8 mouse cellular contexts compared by ENCODE assay signal in genomic region chr19:58104544-58104943, GRCm38 (mm10).
DNase-seq lines count a peak whose midpoint lies in the region; ATAC-seq and TF ChIP-seq lines count a peak whose summit lies in the region.

No protein-coding gene starts in this region.

- no peak for TF ChIP-seq CTCF in heart, postnatal 0 days (IDR thresholded peaks at IDR 0.05; ENCODE audit: low read depth)
- TF ChIP-seq CTCF in intestine, postnatal 0 days (IDR thresholded peaks at IDR 0.05; ENCODE audit: low read depth): no peak
- TF ChIP-seq CTCF in cerebellum, adult 2 months (IDR thresholded peaks at IDR 0.05; ENCODE audit: borderline replicate concordance, insufficient read depth, low read depth, low read length): no peak

- H3K27me3 ChIP-seq in forebrain, embryonic 16.5 days (replicated peaks; ENCODE audit: control insufficient read depth, insufficient read depth, low read length): no peaks in the 10 kb centered on the region; the same call in 1 of the 2 replicates
- H3K27me3 ChIP-seq in forebrain, embryonic 11.5 days (ENCODE audit: control insufficient read depth, insufficient read depth, low read length): peaks cover 36% of the 10 kb centered on the region
- H3K27me3 ChIP-seq in lung, embryonic 16.5 days (ENCODE audit: control insufficient read depth, insufficient read depth, low read depth, low read length): no peaks in the 10 kb centered on the region
- no peaks in the 10 kb centered on the region for H3K27me3 ChIP-seq in heart, postnatal 0 days (ENCODE audit: control insufficient read depth, insufficient read depth, low read length)
- H3K27me3 ChIP-seq in intestine, postnatal 0 days (replicated peaks; ENCODE audit: control insufficient read depth, insufficient read depth, low read length): no peaks in the 10 kb centered on the region
- H3K27me3 ChIP-seq in cerebellum, adult 2 months (ENCODE audit: control insufficient read depth, insufficient read depth, low read length): no peaks in the 10 kb centered on the region

- TF ChIP-seq EP300 in heart, postnatal 0 days (IDR thresholded peaks at IDR 0.05; ENCODE audit: low read depth): no peak

- no peak overlapping the region for H3K4me3 ChIP-seq in forebrain, embryonic 16.5 days (replicated peaks; ENCODE audit: low read length)
- H3K4me3 ChIP-seq in forebrain, embryonic 11.5 days (ENCODE audit: low read depth, low read length): no peak overlapping the region
- H3K4me3 ChIP-seq in lung, embryonic 16.5 days (ENCODE audit: low read length): no peak overlapping the region
- no peak overlapping the region for H3K4me3 ChIP-seq in heart, postnatal 0 days (ENCODE audit: low read depth, low read length)
- no peak overlapping the region for H3K4me3 ChIP-seq in intestine, postnatal 0 days (ENCODE audit: low read depth, low read length)
- no peak overlapping the region for H3K4me3 ChIP-seq in cerebellum, adult 2 months (replicated peaks; ENCODE audit: insufficient read depth, low read depth, low read length)

- H3K4me2 ChIP-seq in forebrain, embryonic 16.5 days (ENCODE audit: low read length): no peak overlapping the region
- no peak overlapping the region for H3K4me2 ChIP-seq in forebrain, embryonic 11.5 days (ENCODE audit: low read depth, low read length, severe bottlenecking)
- no peak overlapping the region for H3K4me2 ChIP-seq in lung, embryonic 16.5 days (ENCODE audit: low read depth, low read length)
- H3K4me2 ChIP-seq in heart, postnatal 0 days (ENCODE audit: low read depth, low read length): no peak overlapping the region
- no peak overlapping the region for H3K4me2 ChIP-seq in intestine, postnatal 0 days (replicated peaks; ENCODE audit: low read depth)

- 68% methylated on average over 7 of the region's 7 CpGs for WGBS in forebrain, embryonic 16.5 days
- WGBS in forebrain, embryonic 11.5 days: 79% methylated on average over 7 of the region's 7 CpGs
- 58% methylated on average over 7 of the region's 7 CpGs for WGBS in lung, embryonic 16.5 days
- 60% methylated on average over 7 of the region's 7 CpGs for WGBS in heart, postnatal 0 days
- WGBS in intestine, postnatal 0 days: 76% methylated on average over 7 of the region's 7 CpGs
- WGBS in cerebellum, adult 2 months: 41% methylated on average over 7 of the region's 7 CpGs

- no peak overlapping the region for H3K9ac ChIP-seq in forebrain, embryonic 16.5 days (replicated peaks; ENCODE audit: low read depth, low read length)
- no peak overlapping the region for H3K9ac ChIP-seq in forebrain, embryonic 11.5 days (ENCODE audit: low read length)
- H3K9ac ChIP-seq in lung, embryonic 16.5 days (ENCODE audit: low read length): no peak overlapping the region
- H3K9ac ChIP-seq in heart, postnatal 0 days (replicated peaks; ENCODE audit: low read depth, low read length): no peak overlapping the region
- H3K9ac ChIP-seq in intestine, postnatal 0 days (ENCODE audit: low read depth, low read length): no peak overlapping the region

- H3K27ac ChIP-seq in forebrain, embryonic 16.5 days (ENCODE audit: low read length): no peak overlapping the region
- no peak overlapping the region for H3K27ac ChIP-seq in forebrain, embryonic 11.5 days (ENCODE audit: low read depth, low read length)
- H3K27ac ChIP-seq in lung, embryonic 16.5 days (ENCODE audit: low read length): no peak overlapping the region
- no peak overlapping the region for H3K27ac ChIP-seq in heart, postnatal 0 days (ENCODE audit: low read depth)
- no peak overlapping the region for H3K27ac ChIP-seq in intestine, postnatal 0 days (ENCODE audit: low read depth, low read length)
- no peak overlapping the region for H3K27ac ChIP-seq in cerebellum, adult 2 months (ENCODE audit: insufficient read depth, low read length)

- H3K9me3 ChIP-seq in forebrain, embryonic 16.5 days (ENCODE audit: control insufficient read depth, low read length): no peaks in the 10 kb centered on the region
- H3K9me3 ChIP-seq in forebrain, embryonic 11.5 days (ENCODE audit: control insufficient read depth, low read length): no peaks in the 10 kb centered on the region
- peaks cover 3% of the 10 kb centered on the region; the same call in 1 of the 2 replicates for H3K9me3 ChIP-seq in lung, embryonic 16.5 days (ENCODE audit: control insufficient read depth, low read length)
- H3K9me3 ChIP-seq in heart, postnatal 0 days (replicated peaks; ENCODE audit: control insufficient read depth, low read length): 0 out of 2 replicates have a peak, but pooled peaks cover 5% of the 10 kb centered on the region
- no peaks in the 10 kb centered on the region for H3K9me3 ChIP-seq in intestine, postnatal 0 days (ENCODE audit: control insufficient read depth)

- TF ChIP-seq POLR2A in cerebellum, adult 2 months (IDR thresholded peaks at IDR 0.05; ENCODE audit: borderline replicate concordance, insufficient read depth, low read length): no peak

- peaks cover 11% of the 10 kb centered on the region for H3K4me1 ChIP-seq in forebrain, embryonic 16.5 days (replicated peaks; ENCODE audit: control insufficient read depth, insufficient read depth, low read length)
- peaks cover 7% of the 10 kb centered on the region for H3K4me1 ChIP-seq in forebrain, embryonic 11.5 days (replicated peaks; ENCODE audit: control insufficient read depth, insufficient read depth, low read length)
- 0 out of 2 replicates have a peak, but pooled peaks cover 3% of the 10 kb centered on the region for H3K4me1 ChIP-seq in lung, embryonic 16.5 days (replicated peaks; ENCODE audit: control insufficient read depth, insufficient read depth, low read length)
- H3K4me1 ChIP-seq in heart, postnatal 0 days (ENCODE audit: control insufficient read depth, insufficient read depth): 0 out of 2 replicates have a peak, but pooled peaks cover 3% of the 10 kb centered on the region
- H3K4me1 ChIP-seq in intestine, postnatal 0 days (replicated peaks; ENCODE audit: control insufficient read depth, insufficient read depth, low read length): no peaks in the 10 kb centered on the region
- H3K4me1 ChIP-seq in cerebellum, adult 2 months (ENCODE audit: control insufficient read depth, insufficient read depth, low read length): no peaks in the 10 kb centered on the region

- 0 out of 2 replicates have a peak, but pooled peaks have one; percentile 10 for ATAC-seq in forebrain, embryonic 16.5 days
- no peak for ATAC-seq in forebrain, embryonic 11.5 days (replicated peaks; ENCODE audit: low FRiP score)
- peak; percentile 38; the same call in 1 of the 2 replicates for ATAC-seq in lung, embryonic 16.5 days (ENCODE audit: low read depth)
- peak; percentile 53; the same call in 1 of the 2 replicates for ATAC-seq in heart, postnatal 0 days (ENCODE audit: insufficient read depth, low read depth)
- peak; percentile 52 for ATAC-seq in monocyte, adult 5-6 weeks (replicated peaks; ENCODE audit: insufficient number of reproducible peaks, low FRiP score, low TSS enrichment, poor library complexity, severe bottlenecking)
- no peak for ATAC-seq in intestine, postnatal 0 days

- H3K36me3 ChIP-seq in forebrain, embryonic 16.5 days (ENCODE audit: control insufficient read depth, insufficient read depth): no peaks in the 10 kb centered on the region
- no peaks in the 10 kb centered on the region for H3K36me3 ChIP-seq in forebrain, embryonic 11.5 days (ENCODE audit: control insufficient read depth, insufficient read depth, low read length)
- no peaks in the 10 kb centered on the region for H3K36me3 ChIP-seq in lung, embryonic 16.5 days (ENCODE audit: control insufficient read depth, insufficient read depth, low read length)
- no peaks in the 10 kb centered on the region for H3K36me3 ChIP-seq in heart, postnatal 0 days (replicated peaks; ENCODE audit: control insufficient read depth, insufficient read depth, low read length)
- H3K36me3 ChIP-seq in intestine, postnatal 0 days (ENCODE audit: control insufficient read depth, insufficient read depth): no peaks in the 10 kb centered on the region

- no peak for DNase-seq in forebrain, embryonic 11.5 days (ENCODE audit: low spot score)
- no peak for DNase-seq in lung, postnatal 25 days (ENCODE audit: low spot score)
- DNase-seq in heart, postnatal 0 days (ENCODE audit: low spot score): peak; percentile 31
- no peak for DNase-seq in cerebellum, adult 2 months

Comparison
In these comparisons a context has a peak if more than half of its experiments do, and no peak if none do; other contexts are left out.
1. ATAC-seq: peak in forebrain, embryonic 16.5 days (single experiment), lung, embryonic 16.5 days (single experiment), heart, postnatal 0 days (single experiment) and monocyte, adult 5-6 weeks (single experiment); none in forebrain, embryonic 11.5 days (single experiment) and intestine, postnatal 0 days (single experiment).